Mouse (Mus musculus) B cell, adult (primary cell): Measurements from ENCODE around the gene Cfl1. TPM values are rescaled to one million over a fixed set of nuclear protein-coding genes. Genes with fewer than 3 reads are reported as not detected.

Experiments
- total RNA-seq: library from RNA; stranded (reverse); gene quantifications from 4 replicates; pipeline ENCODE4 v1.2.4, GENCODE M21; 2023; ENCODE audit not compliant: inconsistent age

Cfl1 gene
- total RNA-seq, result 1,329 to 1,431 TPM (median 1,341 TPM) in 4 replicates

GRCm38 (mm10) chr19:5490313-5490897, at the start of gene Cfl1:
Gene Cfl1 (plus strand): TSS chr19:5490455.

DNA sequence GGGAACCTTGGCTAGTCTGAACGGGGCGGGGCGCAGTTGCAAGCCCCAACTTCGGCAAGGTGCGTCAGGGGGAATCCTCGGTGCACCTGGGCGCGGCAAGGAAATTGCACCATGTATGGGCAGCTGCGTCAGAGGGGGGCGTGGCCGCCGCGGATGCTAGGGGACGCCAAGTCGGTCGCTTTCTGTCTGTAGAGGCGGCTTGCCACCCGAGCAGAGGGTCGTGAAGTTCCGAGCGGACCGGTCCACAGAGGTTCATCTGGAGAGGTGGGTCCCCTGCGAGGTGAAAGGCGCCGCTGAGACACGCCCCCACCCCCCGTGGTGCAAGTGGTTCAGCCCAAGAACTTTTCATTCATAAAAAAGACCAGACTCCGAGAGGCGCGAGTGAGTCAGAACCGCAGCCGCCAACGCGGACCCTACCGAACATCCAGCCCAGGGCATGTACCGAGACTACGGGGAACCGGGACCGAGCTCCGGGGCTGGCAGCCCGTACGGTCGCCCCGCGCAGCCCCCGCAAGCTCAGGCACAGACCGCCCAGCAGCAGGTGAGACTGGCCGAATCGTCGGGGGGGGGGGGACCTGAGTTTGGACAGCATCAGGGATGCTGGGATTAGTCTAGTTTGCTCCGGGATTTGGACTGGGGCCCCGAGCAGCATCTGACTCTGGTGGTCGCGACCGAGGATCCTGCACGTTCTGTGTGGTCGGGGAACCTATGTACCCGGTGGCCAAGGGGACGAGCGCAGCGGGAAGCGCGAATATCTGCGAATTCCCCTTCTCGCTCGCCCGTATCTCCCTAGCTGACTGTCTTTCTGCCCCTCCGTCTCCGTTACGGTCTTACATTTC, 42.5 kb upstream of the Cfl1 start, which contains the start of gene Fosl1:
Gene Fosl1 (plus strand): TSS at position 33 of the 839 bp plus-strand sequence.

DNA sequence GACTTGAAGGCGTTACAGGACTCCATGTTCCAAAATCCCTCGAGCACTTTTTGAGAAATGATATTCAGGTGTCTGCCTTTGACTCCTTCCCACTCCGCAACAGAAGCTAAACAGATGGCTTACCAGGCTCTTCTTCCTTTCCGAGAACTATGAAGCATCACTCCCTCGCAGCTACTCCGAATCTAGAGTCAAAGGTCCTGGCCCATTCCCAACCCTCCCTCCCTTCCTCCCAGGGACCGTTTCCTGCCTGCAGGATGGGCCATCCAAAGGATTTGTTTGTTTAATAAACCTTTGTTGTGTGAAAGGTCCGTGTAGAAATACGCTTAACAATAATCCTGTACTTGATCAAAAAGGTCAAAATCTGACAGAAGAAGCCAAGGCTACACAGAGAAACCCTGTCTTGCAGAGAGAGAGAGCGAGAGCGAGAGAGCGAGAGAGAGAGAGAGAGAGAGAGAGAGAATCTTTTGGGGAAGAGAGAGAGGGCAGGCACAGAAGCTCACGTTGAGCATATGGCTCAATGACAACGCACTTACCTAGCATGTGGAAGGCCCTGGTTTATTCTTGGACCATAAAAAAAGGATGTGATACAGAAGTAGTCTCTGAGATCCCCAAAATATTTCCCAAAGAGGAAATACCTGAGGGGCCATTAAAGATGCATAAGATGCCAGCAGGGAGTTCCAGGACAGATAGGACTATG, 32.4 kb upstream of the Cfl1 start, which contains the start of gene Ccdc85b:
Gene Ccdc85b (minus strand): TSS at position 149 of the 697 bp plus-strand sequence.

GRCm38 (mm10) chr19:5460465-5460911, 29.8 kb upstream of the Cfl1 start, which contains the start of gene Fibp:
Gene Fibp (plus strand): TSS chr19:5460615.

GRCm38 (mm10) chr19:5468374-5468773, 21.9 kb upstream of the Cfl1 start, which contains the start of gene Ctsw:
Gene Ctsw (minus strand): TSS chr19:5468507.

DNA sequence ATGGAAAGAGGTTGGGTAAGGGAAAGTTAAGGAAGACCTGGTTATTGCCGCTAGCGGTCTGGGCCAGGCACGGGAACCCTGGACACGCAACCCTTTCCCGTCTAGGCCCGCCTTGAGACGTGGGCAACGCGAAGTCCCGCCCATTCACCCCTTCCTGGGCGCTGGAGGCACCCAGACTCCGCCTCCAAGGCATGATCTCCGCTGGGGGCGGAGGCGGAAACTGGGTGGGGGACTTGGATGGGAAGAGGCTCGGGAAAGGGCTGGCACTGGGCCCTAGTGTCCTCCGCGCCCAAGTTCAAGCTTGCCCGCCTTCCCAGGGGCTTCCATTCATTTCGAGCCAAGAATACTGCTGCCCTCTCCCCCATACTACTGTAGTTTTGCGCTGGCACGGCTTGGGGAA, 16.5 kb upstream of the Cfl1 start, which contains the start of gene Efemp2:
Gene Efemp2 (plus strand): TSS at position 235 of the 400 bp plus-strand sequence.

GRCm38 (mm10) chr19:5487768-5488550, 2.3 kb upstream of the Cfl1 start, which contains the start of gene Mus81:
Gene Mus81 (minus strand): TSS chr19:5488402.

DNA sequence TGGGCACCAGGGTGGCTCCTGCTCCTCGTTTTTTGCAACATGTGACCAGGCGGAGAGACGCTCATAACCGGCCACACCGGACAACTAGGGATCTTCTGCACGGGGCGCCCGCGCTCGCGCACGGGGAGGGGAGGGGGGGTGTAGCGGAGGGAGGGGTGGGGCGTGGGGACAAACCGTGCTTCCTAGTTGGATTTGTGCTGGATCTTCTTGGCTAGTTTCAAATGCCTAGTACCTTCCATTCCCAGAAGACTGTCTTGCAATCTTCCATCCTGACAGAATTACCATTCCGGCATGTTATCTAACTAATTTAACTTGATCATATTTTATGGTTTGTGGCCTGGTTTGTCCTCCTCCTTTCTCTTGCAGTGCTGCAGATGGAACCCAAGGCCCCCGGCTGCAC, 13.4 kb downstream of the Cfl1 start, which contains the start of gene 1700020D05Rik:
Gene 1700020D05Rik (minus strand): TSS at position 101 of the 400 bp plus-strand sequence.

GRCm38 (mm10) chr19:5510031-5511026, 20.1 kb downstream of the Cfl1 start, which contains the start of gene Snx32:
Gene Snx32 (minus strand): TSS chr19:5510538.

Other genes with a start within 250 kb of the Cfl1 start
- 72.2 to 78.0 TPM (median 74.1 TPM) in 4 replicates for gene Pacs1, start 217.3 kb upstream of the Cfl1 start, total RNA-seq
- 317 to 332 TPM (median 327 TPM) in 4 replicates for gene Sf3b2, start 195.0 kb upstream of the Cfl1 start, total RNA-seq
- not detected in 4 replicates for gene Gal3st3, start 192.1 kb upstream of the Cfl1 start, total RNA-seq
- not detected in 4 replicates for gene Catsper1, start 154.7 kb upstream of the Cfl1 start, total RNA-seq
- 0.58 to 1.0 TPM in 2 of 4 replicates, not detected in the others for gene Cst6, start 140.9 kb upstream of the Cfl1 start, total RNA-seq
- gene Eif1ad, start 123.7 kb upstream of the Cfl1 start, total RNA-seq, result 34.1 to 40.3 TPM (median 37.2 TPM) in 4 replicates
- 90.5 to 106 TPM (median 95.8 TPM) in 4 replicates for gene Banf1, start 123.3 kb upstream of the Cfl1 start, total RNA-seq
- 176 to 199 TPM (median 188 TPM) in 4 replicates for gene Sart1, start 101.8 kb upstream of the Cfl1 start, total RNA-seq
- not detected in 4 replicates for gene Tsga10ip, start 87.9 kb upstream of the Cfl1 start, total RNA-seq
- 168 to 181 TPM (median 171 TPM) in 4 replicates for gene Drap1, start 65.5 kb upstream of the Cfl1 start, total RNA-seq
- gene AI837181, start 65.3 kb upstream of the Cfl1 start, total RNA-seq, result 56.0 to 61.6 TPM (median 59.0 TPM) in 4 replicates
- 0.55 to 3.8 TPM (median 0.75 TPM) in 4 replicates for gene Fosl1, start 42.9 kb upstream of the Cfl1 start, total RNA-seq
- gene Ccdc85b, start 32.6 kb upstream of the Cfl1 start, total RNA-seq, result 2.8 to 3.3 TPM (median 3.0 TPM) in 4 replicates
- 107 to 110 TPM (median 109 TPM) in 4 replicates for gene Fibp, start 29.8 kb upstream of the Cfl1 start, total RNA-seq
- gene Ctsw, start 21.9 kb upstream of the Cfl1 start, total RNA-seq, result 0.90 to 2.0 TPM (median 1.3 TPM) in 4 replicates
- gene Efemp2, start 16.5 kb upstream of the Cfl1 start, total RNA-seq, result 1.8 TPM in 1 of 4 replicates, not detected in the others
- gene Mus81, start 2.1 kb upstream of the Cfl1 start, total RNA-seq, result 40.8 to 48.0 TPM (median 43.1 TPM) in 4 replicates
- gene 1700020D05Rik, start 13.3 kb downstream of the Cfl1 start, total RNA-seq, result 0.93 to 2.6 TPM (median 2.2 TPM) in 4 replicates
- 7.9 to 10.5 TPM (median 9.1 TPM) in 4 replicates for gene Snx32, start 20.1 kb downstream of the Cfl1 start, total RNA-seq
- 0.27 TPM in 1 of 4 replicates, not detected in the others for gene Ovol1, start 70.2 kb downstream of the Cfl1 start, total RNA-seq
- gene Ap5b1, start 77.6 kb downstream of the Cfl1 start, total RNA-seq, result 13.8 to 21.1 TPM (median 19.0 TPM) in 4 replicates
- 88.3 to 130 TPM (median 99.7 TPM) in 4 replicates for gene Rnaseh2c, start 111.4 kb downstream of the Cfl1 start, total RNA-seq
- 104 to 120 TPM (median 115 TPM) in 4 replicates for gene Kat5, start 119.8 kb downstream of the Cfl1 start, total RNA-seq
- gene Rela, start 147.0 kb downstream of the Cfl1 start, total RNA-seq, result 140 to 150 TPM (median 143 TPM) in 4 replicates
- gene Sipa1, start 173.3 kb downstream of the Cfl1 start, total RNA-seq, result 618 to 650 TPM (median 632 TPM) in 4 replicates
- gene Map3k11, start 198.3 kb downstream of the Cfl1 start, total RNA-seq, result 52.6 to 59.1 TPM (median 55.7 TPM) in 4 replicates
- 187 to 202 TPM (median 194 TPM) in 4 replicates for gene Pcnx3, start 198.5 kb downstream of the Cfl1 start, total RNA-seq
- gene Kcnk7, start 213.9 kb downstream of the Cfl1 start, total RNA-seq, result not detected in 4 replicates
- 49.9 to 52.9 TPM (median 51.1 TPM) in 4 replicates for gene Ehbp1l1, start 235.9 kb downstream of the Cfl1 start, total RNA-seq
- gene Fam89b, start 239.2 kb downstream of the Cfl1 start, total RNA-seq, result 19.9 to 23.5 TPM (median 21.9 TPM) in 4 replicates